Mouse (Mus musculus) gastrocnemius, adult 18-20 months (tissue): ENCODE data around the gene Klc1. TPM values are rescaled to one million over a fixed set of nuclear protein-coding genes. Genes with fewer than 3 reads are reported as not detected.
A peak's percentile ranks its signal among the peaks of the same experiment; 100 is the strongest.

Experiments used
- DNase-seq: peaks from one replicate; pipeline ENCODE4 v3.0.0; 2021; ENCODE audit warnings: low spot score
- total RNA-seq, 2 experiments: library from RNA; stranded (reverse); gene quantifications; 2 replicates each; pipeline ENCODE4 v1.2.3; 2021

Gene Klc1
- total RNA-seq, 2 experiments from 2014 or later: 59.1 to 60.1 TPM

- no peak for DNase-seq
These were observed 11.3 kb downstream of the Klc1 start for GRCm38 (mm10) chr12:111769816-111770577.

- no peak for DNase-seq
These were observed 12.0 kb downstream of the Klc1 start for GRCm38 (mm10) chr12:111770651-111771050.

GRCm38 (mm10) chr12:111774156-111774555, 15.5 kb downstream of the Klc1 start:
- DNase-seq: no peak

GRCm38 (mm10) chr12:111774845-111775244, 16.2 kb downstream of the Klc1 start:
- DNase-seq: no peak

- DNase-seq: no peak
These were observed 19.3 kb downstream of the Klc1 start for GRCm38 (mm10) chr12:111777919-111778318.

GRCm38 (mm10) chr12:111779544-111779943, 20.9 kb downstream of the Klc1 start:
- no peak for DNase-seq

GRCm38 (mm10) chr12:111785174-111785573, 26.5 kb downstream of the Klc1 start:
- DNase-seq: no peak

GRCm38 (mm10) chr12:111787015-111787414, 28.4 kb downstream of the Klc1 start:
- no peak for DNase-seq

GRCm38 (mm10) chr12:111790090-111790489, 31.4 kb downstream of the Klc1 start:
- no peak for DNase-seq

GRCm38 (mm10) chr12:111790631-111791030, 32.0 kb downstream of the Klc1 start:
- no peak for DNase-seq

- no peak for DNase-seq
These were observed 32.9 kb downstream of the Klc1 start for GRCm38 (mm10) chr12:111791474-111792104.

- DNase-seq: peak; percentile 80
These were observed 35.5 kb downstream of the Klc1 start for GRCm38 (mm10) chr12:111794102-111794501.

- no peak for DNase-seq
These were observed 36.0 kb downstream of the Klc1 start for GRCm38 (mm10) chr12:111794526-111795179.

- no peak for DNase-seq
These were observed 36.7 kb downstream of the Klc1 start for GRCm38 (mm10) chr12:111795180-111795895.

- DNase-seq: no peak
These were observed 38.6 kb downstream of the Klc1 start for GRCm38 (mm10) chr12:111797251-111797650.

GRCm38 (mm10) chr12:111798493-111798892, 39.8 kb downstream of the Klc1 start:
- DNase-seq: no peak

GRCm38 (mm10) chr12:111800459-111801183, 42.0 kb downstream of the Klc1 start:
- DNase-seq: no peak

GRCm38 (mm10) chr12:111803538-111803937, 44.9 kb downstream of the Klc1 start:
- no peak for DNase-seq

- no peak for DNase-seq
These were observed 50.1 kb downstream of the Klc1 start for GRCm38 (mm10) chr12:111808775-111809174.

- DNase-seq: peak; percentile 82
These were observed 51.1 kb downstream of the Klc1 start for GRCm38 (mm10) chr12:111809762-111810161.

- no peak for DNase-seq
These were observed 53.4 kb downstream of the Klc1 start for GRCm38 (mm10) chr12:111812075-111812474.
